Mouse (Mus musculus) heart, postnatal 10 days (tissue): ENCODE results near the gene Dnpep. TPM values are rescaled to one million over a fixed set of nuclear protein-coding genes. Genes with fewer than 3 reads are reported as not detected.

Source experiments
- DNase-seq, 2 experiments: peaks; one replicate each; pipeline ENCODE4 v3.0.0; 2021
- intact Hi-C: fragments of 180-260 bp; cut with DNase I; formaldehyde crosslinking; loops from one replicate; pipeline ENCODE4 v1.15.1; 2025
- total RNA-seq, 2 experiments: library from RNA; stranded (reverse); gene quantifications; 2 replicates each; pipeline ENCODE4 v1.2.3; 2021

Gene Dnpep
- total RNA-seq, 2 experiments from 2014 or later, result 92.2 to 92.7 TPM

DNA sequence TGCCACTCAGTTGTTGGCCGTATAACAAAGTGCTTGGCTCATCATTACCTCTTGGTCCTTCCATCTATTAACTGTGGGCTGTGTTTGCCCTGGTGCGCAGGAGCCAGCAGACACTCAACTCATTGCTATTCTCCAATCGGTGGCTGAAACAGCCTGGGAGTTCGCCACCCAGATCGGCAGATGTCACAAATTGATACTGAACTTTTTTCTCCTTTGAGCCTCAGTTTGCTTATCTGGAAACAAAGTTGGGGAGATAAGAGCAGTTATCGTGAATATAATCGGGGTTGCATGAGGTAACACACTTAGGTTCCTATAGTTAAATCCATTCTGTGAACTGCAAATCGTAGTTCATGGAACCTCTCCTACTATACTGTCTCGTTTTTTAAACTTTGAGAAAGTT lies 19.3 kb upstream of the Dnpep start:
- intact Hi-C loops, result no loop called here
- no peak for DNase-seq

DNA sequence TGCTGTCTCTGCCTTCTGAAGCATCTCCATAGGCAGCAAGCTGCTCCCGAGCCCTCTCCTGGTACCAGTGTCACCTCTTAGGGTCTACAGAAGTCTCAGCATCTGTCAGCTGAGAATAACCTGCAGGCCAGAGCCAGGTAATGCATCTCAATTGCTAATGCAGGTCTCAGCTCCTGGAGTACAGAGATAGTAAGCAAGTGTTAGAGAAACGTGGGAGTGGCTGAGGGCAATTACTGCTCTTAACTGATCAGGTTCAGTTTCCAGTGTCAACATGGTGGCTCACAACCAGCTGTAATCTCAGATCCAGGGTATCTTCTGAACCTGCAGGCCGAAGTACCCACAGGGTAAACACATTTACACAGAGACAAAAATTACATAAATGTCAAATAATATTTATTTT lies 18.7 kb upstream of the Dnpep start:
- no peak for DNase-seq
- intact Hi-C loops, result no loop called here

DNA sequence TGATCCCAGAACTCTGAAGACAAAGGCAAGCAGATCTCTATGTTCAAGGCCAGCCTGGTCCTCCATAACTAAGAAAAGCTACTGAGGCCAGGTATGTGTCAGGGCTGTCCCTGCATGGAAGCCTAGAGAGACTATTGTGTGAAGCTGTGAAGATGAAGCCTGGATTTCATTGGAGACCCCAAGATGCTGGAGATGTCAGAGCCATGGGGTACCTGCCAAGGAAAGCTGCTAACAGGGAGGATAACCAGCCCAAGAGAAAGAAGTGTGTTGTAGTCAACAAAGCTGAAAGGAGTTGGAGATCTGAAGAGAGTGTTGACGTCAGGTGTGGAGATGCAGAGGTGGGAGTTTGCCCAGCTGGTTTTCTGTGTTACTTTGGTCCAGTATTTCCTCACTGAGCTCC lies 13.5 kb upstream of the Dnpep start:
- DNase-seq, result no peak
- intact Hi-C loops, result no loop called here

DNA sequence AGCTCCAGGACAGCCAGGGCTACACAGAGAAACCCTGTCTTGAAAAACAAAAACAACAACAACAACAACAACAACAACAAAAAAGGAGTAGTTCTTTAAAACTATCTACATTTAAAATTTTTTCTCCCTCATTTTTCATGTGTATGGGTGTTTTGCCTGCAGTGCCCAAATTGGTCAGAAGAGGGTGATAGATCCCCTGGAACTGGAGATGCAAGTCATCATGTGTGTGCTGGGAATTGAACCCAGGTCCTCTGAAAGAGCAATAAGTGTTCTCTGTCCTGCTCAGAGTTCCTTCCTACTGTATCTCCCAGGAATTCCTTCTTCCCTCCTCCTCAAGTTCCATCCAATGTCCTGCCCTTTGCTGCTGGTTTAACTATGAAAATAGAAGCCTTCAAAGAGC lies 9.7 kb upstream of the Dnpep start:
- no peak for DNase-seq
- intact Hi-C loops, result no loop called here

DNA sequence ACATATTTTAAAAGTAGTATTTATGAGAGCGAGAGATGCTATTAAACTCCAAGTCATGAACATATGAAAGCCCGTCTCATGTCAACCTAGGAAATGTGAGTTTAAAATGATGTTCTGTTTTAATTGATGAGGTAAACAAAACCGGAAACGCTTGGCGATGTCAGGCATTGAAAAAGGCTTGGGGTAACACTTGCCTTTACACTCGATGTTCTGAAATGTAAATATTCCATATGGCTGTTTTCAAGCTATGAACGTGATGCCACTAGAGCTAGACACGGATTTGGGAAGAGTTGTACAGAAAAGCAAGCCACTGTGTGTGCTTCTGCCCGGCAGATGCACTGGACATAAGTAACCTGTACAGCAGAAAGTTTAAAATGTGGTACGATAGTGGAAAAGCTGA lies 1.4 kb upstream of the Dnpep start:
- intact Hi-C loops, result no loop called here
- DNase-seq, result no peak

DNA sequence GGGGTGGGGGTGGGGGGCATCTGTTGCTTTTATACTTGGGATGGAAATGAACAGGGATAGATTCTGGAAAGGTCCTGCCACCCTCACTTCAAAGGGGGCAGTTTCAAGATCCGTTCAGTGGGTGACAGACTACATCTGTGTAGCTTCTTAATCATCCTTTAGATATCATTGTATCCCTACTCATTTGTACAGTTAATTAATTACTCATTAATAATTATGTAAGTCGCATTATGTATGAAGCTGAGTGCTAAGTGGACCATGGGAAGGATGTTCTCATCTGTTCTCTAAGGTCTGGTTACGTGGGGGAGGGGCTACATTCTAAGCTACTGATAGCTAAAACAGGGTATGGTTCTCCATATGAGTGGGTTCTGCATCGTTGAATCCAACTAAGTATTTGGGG lies 946 bp upstream of the Dnpep start:
- DNase-seq, result no peak
- intact Hi-C loops, result no loop called here

DNA sequence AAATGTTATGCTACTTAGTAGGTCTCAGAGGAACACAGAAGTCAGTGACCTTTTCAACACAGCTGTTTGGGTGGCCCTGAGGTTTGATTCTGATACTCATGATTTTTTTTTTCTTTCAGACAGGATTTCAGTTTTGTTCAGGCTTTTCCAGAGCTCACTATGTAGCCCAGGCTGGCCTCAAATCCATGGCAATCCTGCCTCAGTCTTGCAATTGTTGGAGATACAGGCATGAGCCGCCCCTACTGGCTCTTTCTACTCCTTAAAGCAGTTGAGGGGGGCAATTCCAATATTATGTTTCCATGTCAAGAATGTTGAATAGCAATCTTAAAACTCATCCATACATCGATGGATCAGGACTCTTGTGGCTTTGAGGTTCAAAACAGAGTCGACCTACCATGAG lies 511 bp upstream of the Dnpep start:
- intact Hi-C loops, result no loop called here
- DNase-seq, result no peak

DNA sequence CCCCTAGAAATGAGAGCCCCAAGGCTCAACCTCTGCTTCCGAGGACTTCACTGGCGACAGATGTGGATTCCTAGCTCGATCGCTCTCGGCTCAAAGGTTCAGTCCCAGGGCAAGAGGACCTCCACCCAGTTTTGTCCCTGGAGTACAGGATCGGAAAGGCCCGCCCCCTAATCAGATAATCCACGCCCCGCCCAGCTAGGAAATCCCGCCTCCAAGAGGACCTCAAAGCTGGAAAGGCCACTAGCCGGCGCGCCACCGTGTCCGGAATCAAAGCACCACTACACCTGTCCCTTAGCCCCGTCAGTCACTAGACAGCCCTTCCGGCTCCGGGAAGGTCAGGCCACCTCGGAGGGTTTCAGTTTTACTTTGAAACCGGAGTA lies 939 bp downstream of the Dnpep start:
- intact Hi-C loops, result no loop called here
- peak; percentile 89 to 93 for DNase-seq

DNA sequence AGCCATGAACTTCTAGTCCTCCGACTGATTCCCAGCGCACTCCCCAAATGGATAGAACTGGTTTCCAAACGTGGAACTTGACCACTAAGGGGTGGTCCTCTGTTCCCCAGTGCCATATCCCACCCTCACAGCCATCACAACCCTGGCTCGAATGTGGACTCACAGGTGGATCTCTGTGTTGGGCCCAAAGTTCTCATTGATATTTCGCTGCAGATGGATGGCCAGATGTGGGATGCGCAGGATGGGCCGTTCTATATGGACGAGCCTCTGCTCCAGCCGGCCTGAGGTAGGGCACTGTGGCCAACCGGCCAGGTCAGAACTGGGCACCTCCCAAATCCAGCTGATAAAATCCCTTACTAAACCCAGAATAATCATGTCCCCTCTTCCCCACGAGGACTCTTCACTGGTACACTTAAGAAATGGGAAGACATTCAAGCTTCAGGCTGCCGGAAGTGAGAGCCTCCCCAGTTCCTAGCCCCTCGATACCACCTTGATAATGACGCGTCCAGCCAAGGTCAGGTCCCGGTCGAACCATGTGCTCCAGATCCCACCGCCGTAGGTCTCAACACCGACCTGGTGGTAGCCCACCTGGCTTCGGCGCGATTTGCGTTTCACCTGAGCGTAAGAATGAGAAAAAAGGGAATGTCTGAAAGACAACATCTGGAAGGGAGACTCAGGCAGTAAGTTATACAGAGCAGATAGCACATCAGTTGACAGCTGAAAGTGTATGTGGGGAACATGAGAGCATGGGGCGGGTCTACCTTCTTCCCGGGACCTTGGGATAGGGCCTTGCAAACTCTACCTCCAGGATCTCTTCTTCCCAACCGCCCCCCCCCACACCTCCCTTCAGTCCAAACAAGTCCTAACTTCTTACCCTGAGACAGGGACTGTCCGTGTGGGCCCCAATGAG lies 2.1 kb downstream of the Dnpep start:
- intact Hi-C loops, result no loop called here
- peak in 1 of 2 experiments; percentile 21 for DNase-seq

DNA sequence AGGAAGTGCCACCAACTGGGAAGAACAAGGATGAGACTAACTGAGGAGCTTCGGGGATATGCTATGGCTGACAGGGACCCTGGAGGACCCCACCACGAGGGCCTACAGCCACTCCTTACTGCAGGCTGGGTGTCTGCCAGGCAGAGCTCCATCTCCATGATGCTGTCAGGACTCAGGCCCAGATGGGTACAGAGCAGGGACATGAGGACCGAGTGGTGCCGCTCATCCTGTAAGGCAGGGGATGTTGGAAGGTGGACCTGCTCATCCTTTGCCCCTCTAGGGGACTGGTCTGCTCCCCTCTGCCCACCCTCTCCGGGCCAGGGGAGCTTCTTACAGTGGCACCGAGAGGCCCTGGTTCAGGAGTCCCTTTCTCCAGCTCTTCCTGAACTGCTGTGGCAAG lies 2.8 kb downstream of the Dnpep start:
- no peak for DNase-seq
- intact Hi-C loops, result no loop called here

DNA sequence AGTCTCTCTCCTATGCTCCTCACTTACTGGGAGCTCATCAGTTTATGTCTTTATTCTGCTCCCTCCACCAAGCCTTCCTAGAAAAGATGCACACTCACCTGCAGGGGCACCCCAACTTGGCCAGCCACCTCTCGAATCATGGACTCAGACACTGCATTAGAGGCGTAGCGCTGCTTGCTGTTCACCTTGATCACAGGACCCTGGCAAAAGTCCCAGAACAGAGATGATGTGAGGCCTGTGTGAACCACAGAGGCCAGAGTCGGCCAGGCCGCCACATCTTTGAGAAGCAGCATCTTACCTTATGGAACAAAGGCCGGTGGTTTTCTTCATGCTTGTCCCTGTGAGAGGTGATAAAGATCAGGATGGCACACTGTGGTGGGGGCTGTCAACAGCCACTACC lies 6.1 kb downstream of the Dnpep start:
- DNase-seq, result no peak
- intact Hi-C loops, result no loop called here

DNA sequence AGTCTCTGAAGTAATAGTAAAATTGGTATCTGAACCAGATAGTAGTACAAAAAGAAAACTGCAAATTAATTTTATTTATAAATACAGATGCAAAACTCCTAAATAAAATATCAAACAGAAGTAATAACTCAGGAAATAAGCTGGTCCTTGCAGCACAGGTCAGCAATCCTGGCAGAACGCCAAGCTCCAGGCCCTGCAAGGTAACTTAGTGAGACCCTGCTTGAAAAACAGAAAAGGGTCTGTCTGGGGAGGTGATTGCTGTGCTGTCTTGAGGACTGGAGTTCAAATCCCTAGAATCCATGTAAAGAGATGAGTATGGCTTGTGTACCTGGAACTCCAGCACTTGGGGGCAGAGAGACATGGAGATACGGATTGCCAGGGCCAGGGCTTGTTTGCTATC lies 13.1 kb downstream of the Dnpep start:
- intact Hi-C loops, result no loop called here
- no peak for DNase-seq

DNA sequence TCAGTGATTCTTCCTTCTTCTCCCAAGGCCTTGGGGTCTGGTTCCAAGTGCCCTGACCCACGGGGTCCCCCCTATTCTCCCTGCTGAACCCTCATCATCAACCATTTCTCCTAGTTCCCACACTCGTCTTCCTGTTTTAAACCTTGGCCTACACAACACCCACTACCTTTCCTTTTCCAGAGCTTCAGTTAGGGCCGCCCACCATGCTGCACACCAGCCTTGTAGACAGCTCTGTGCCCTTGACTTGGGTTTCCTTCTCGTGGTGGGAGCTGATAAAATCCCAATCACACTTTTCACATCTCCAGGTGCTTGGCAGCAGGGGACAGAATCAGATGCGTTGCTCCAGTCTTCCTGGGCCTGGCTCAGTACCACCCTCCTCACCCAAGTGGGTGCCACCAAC lies 23.5 kb downstream of the Dnpep start:
- intact Hi-C loops, result no loop called here
- no peak for DNase-seq

DNA sequence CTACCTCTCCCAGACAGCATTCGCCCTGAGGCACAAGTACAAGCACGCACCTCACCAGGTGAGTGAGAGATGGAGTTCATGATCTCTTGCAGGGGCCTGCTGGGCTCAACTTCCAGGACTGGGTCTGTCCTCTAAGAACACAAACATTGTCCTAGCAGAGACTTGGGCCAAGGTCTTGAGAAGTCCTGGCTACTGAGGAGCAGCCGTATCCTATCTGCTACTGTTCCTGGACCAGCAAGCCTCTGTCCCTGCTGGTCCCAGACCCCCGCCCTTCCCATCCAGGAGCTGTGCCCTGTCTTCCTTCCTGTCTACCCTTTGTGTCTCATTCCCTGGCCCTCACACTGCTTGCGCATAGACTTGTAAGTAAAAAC lies 24.5 kb downstream of the Dnpep start:
- intact Hi-C loops, result no loop called here
- no peak for DNase-seq

DNA sequence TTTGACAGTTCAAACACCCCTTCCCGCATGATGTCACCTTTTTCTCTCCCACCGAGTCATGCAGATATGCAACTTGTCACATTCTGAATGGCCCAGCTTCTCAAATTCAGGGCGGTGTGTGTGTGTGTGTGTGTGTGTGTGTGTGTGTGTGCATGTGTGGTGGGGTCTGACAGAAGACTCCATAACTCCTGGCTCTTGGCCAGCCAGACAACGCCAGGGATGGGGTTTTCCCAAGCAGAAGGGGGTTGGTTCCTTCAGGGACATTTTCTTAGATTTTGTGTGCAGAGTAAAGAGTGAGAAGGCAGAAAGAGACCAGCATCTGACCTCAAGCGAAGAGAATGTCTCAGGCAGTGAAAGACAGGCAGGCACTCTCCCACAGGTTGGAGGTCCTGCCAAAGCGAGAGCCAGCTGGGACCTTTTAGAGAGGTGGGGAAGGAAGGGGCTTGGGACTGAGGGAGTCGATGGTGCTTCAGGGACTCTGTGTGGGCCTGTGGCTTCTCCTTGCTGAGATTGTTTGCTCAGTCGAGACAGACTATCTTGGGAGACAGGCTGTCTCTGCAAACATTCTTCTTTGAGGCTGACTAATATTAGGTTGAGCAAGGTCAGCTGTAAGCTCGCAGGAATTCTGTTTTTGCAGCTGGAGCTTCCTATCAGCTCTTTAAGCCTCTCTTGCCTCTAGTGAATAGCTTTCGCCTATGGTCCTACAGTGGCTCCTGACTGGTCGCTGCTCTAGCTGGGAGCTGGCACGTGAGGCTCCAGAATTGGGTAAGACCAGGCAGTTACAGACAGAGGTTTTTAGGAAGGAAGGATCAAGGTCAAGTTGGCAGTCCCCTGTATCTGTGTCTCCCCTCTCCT lies 25.1 kb downstream of the Dnpep start:
- intact Hi-C loops, result no loop called here
- peak in 1 of 2 experiments; percentile 42 for DNase-seq

DNA sequence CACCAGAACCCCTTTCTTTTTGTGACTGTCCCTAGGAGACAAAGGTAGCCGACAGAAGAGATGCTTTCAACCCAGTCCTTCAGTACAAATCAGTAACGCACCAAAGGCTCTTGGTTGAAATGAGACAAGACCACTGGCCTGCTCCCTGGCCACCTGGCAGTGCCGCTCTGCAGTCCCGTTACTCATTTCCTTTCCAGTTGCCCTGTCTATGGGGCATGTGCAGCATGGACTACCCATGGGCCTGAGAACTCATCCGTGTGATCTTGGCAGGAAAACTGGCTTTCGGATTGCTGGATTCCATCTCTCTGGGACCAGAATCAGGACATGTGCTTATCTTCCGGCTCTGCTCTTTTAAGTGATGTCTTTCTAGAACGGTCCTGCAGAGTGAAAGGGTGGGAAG lies 26.5 kb downstream of the Dnpep start:
- no peak for DNase-seq
- intact Hi-C loops, result no loop called here

DNA sequence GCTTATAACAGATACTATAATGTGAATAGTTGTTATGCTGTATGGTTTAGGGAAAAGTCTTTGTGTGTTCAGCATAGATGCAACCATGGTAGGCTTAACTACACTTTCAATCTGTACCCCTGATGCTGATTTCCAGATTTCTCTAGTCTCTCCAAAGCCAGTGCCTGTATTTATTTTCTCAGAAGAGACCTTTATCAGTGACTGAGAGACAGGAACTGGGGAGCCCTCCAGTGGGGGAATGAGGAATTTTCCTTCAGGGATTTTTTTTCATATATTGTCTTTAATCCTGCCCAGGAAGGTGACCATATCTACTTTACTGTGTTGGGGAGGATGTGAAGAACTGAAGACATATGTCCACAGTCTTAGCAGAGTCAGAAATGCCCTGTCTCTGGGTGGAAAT lies 27.2 kb downstream of the Dnpep start:
- peak; percentile 50 to 57 for DNase-seq
- intact Hi-C loops, result no loop called here

DNA sequence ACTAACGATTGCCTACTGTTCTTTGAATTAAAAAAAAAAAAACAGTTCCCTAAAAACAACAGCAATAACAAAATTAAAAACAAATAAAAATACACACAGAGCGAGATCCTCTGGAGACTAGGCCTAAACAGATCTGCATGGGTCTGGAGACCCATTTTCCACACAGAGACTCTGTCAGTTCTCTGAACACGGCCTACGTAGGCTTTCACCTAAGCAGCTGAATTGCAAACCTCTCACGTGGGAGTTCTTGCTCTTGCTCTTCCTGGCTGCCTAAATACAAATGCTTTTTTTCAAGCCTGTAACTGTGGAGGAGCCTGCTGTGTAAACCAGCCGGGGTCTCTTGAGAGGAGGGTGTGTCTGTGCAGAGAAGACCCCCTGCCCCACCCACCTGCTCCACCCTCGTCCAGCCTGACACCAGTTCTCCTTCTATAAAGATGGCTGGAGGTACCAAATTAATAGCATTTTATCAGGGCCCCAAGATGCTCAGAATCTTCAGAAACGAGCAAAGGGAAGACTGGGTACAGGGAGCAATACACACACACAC lies 27.8 kb downstream of the Dnpep start:
- intact Hi-C loops, result no loop called here
- DNase-seq, result no peak

DNA sequence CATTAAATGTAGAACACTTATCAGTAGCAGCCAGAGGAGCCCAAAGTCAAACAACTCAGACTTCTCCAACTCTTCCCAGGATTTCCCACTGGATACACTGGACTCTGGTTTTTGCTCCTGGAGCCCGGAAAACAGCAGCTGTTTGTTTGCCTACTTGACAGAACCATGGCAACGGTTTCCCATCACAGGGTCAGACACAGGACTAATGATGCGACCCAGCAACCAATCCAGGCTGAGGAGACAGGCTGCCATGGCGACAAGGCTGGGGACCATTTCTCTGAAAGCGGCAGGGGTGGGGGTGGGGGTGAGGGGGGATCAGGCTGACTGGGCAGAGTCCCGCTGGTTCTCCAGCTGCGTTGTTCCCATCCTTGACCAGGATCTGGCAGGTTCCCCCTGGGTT lies 28.4 kb downstream of the Dnpep start:
- peak; percentile 49 to 56 for DNase-seq
- intact Hi-C loops, result no loop called here

DNA sequence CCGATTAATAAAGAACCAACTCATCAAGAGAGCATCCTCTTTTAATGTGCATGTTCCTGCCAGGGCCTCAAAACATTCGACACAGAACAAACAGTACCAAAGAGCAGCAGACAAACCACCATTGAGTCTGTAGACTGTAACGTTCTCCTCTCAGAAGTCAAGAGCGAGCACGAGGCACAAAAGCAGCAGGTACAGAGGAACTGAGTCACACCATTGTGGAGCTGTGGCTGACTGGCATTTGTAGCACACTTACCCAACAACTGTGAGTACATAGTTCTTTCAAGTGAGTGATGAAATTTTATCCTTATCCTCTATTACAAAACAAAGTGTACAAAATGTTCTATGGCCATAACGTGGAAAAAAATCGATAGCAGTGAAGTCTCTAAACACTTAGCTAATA lies 32.9 kb downstream of the Dnpep start:
- intact Hi-C loops, result no loop called here
- no peak for DNase-seq

DNA sequence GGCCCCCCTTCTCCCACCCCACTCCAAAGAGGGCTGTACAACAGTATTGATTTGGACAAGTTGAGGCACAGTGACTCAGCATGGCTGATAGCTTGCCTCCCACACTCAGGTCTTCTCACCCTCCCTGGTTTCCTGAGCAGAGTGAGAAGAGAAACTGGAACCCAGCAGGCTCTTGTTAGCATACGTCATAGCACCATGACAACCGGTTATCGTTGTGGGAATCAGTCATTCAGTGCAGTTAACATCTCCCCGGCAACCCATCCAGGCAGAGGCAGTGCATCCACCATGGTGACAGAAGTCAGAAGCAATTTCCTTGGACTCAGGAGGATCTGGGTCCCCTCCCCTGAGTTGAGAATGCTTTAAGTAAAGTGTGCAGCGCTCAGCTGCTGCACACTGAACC lies 34.8 kb downstream of the Dnpep start:
- no peak for DNase-seq
- intact Hi-C loops, result no loop called here

DNA sequence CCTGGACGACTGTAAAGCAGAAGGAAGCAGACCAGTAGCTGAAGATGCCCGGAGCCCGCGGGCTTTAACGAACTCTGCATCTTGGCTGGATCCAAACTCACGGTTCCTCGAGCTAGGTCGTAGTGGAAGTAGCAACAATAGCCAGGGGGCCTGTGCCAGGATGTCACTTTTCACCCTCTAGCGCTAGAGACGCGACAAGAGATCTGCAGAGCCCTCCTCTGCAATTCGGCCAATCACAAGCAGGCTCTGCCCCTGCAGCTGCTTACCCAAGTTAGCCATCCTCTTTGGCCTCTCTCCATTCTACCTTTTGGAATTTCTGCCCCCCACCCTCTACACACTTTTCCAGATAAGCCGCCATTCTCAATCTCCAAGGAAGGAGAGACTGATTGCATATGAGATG lies 39.6 kb downstream of the Dnpep start, which contains the start of gene Resp18:
Gene Resp18 (minus strand): TSS at position 188 of the 400 bp plus-strand sequence.
- intact Hi-C loops, result no loop called here
- no peak for DNase-seq
